Mouse (Mus musculus): ENCODE measurements at regions not wholly inside any gene's neighbourhood (a gene's known extent, or its start where the extent isn't known, plus 50 kb on each side); places are given as distances from the start of the nearest gene placed in this dataset.

DNA sequence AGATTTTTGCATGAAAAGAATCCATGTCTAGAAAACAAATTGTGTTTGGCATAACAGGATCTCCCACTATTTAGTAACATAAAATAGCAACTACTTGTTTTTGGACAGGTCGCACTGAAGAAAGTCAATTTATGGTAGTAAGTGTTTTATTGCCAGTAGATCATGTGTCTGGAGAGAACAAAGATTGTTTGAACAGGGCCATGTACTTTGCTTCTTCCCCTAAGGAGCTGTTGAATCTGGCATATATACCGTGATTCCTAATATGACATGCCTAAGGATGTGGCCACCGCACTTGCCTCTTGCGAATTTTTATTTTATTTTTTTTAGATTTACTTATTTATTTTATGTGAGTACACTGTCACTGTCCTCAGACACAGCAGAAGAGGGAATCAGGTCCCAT is 290.9 kb downstream of the Sema3d start:
- TF ChIP-seq POLR2A (IDR thresholded peaks at IDR 0.05; ENCODE audit: borderline replicate concordance, low read depth, low read length) (no peak), CTCF (IDR thresholded peaks at IDR 0.05; ENCODE audit: low read depth, low read length) (no peak)

All from bone marrow macrophage, adult 2 months (primary cell).